Mouse (Mus musculus) lung, postnatal 25 days (tissue): ENCODE results near the gene Prkcb.

Source experiments
- DNase-seq: peaks from one replicate; pipeline ENCODE4 v3.0.0; 2022; ENCODE audit warnings: low spot score

The Prkcb gene

GRCm38 (mm10) chr7:122600856-122601255 is 312.3 kb downstream of the Prkcb start:
- DNase-seq = no peak

GRCm38 (mm10) chr7:122605066-122605465 is 316.5 kb downstream of the Prkcb start:
- no peak for DNase-seq

- no peak for DNase-seq
Measured at GRCm38 (mm10) chr7:122609420-122609819, 320.9 kb downstream of the Prkcb start.

- no peak for DNase-seq
Measured at GRCm38 (mm10) chr7:122610161-122610560, 321.6 kb downstream of the Prkcb start.

- no peak for DNase-seq
Measured at GRCm38 (mm10) chr7:122613876-122614275, 325.3 kb downstream of the Prkcb start.

GRCm38 (mm10) chr7:122622125-122622774 is 333.7 kb downstream of the Prkcb start:
- DNase-seq = no peak

GRCm38 (mm10) chr7:122623753-122624152 is 335.2 kb downstream of the Prkcb start:
- no peak for DNase-seq

- no peak for DNase-seq
Measured at GRCm38 (mm10) chr7:122628050-122628449, 339.5 kb downstream of the Prkcb start.

- DNase-seq = no peak
Measured at GRCm38 (mm10) chr7:122630386-122630785, 341.8 kb downstream of the Prkcb start.

GRCm38 (mm10) chr7:122631151-122631550 is 342.6 kb downstream of the Prkcb start:
- no peak for DNase-seq

GRCm38 (mm10) chr7:122632946-122633345 is 344.4 kb downstream of the Prkcb start:
- DNase-seq = no peak

- DNase-seq = no peak
Measured at GRCm38 (mm10) chr7:122633463-122633862, 344.9 kb downstream of the Prkcb start.

GRCm38 (mm10) chr7:122643676-122644075 is 355.1 kb downstream of the Prkcb start:
- no peak for DNase-seq

GRCm38 (mm10) chr7:122649306-122649705 is 360.8 kb downstream of the Prkcb start:
- no peak for DNase-seq

- no peak for DNase-seq
Measured at GRCm38 (mm10) chr7:122652523-122652922, 364.0 kb downstream of the Prkcb start.

GRCm38 (mm10) chr7:122656671-122657070 is 368.1 kb downstream of the Prkcb start:
- DNase-seq = no peak

GRCm38 (mm10) chr7:122657423-122658126 is 369.0 kb downstream of the Prkcb start:
- DNase-seq = no peak

GRCm38 (mm10) chr7:122665311-122666049 is 376.9 kb downstream of the Prkcb start:
- DNase-seq = no peak

GRCm38 (mm10) chr7:122667903-122668302 is 379.4 kb downstream of the Prkcb start:
- no peak for DNase-seq

- no peak for DNase-seq
Measured at GRCm38 (mm10) chr7:122670442-122670872, 381.9 kb downstream of the Prkcb start, which contains the start of gene Cacng3. Gene Cacng3, plus strand, starts transcription at chr7:122670492.

GRCm38 (mm10) chr7:122670873-122671641 is 382.5 kb downstream of the Prkcb start:
- peak; percentile 71 for DNase-seq

- no peak for DNase-seq
Measured at GRCm38 (mm10) chr7:122672981-122673380, 384.4 kb downstream of the Prkcb start.
